Mouse (Mus musculus) heart, adult 2 months (tissue): ENCODE data around the gene Fli1. TPM values are rescaled to one million over a fixed set of nuclear protein-coding genes. Genes with fewer than 3 reads are reported as not detected.

ENCODE experiments used
- DNase-seq, 2 experiments: peaks; one replicate each; pipeline ENCODE4 v3.0.0; 2021
- H3K27ac ChIP-seq: fragments of 200-600 bp; 2 replicates; pipeline ENCODE4 v1.8.1; 2022
- H3K27me3 ChIP-seq: fragments of 200-500 bp; 2 replicates; pipeline ENCODE4 v1.6.1; 2012; ENCODE audit warnings: mild to moderate bottlenecking, low read length, inconsistent platforms, mixed read lengths; ENCODE audit not compliant: control insufficient read depth, insufficient read depth
- H3K36me3 ChIP-seq: fragments of 200-500 bp; 2 replicates; pipeline ENCODE4 v1.6.1; 2012; ENCODE audit warnings: low read length, inconsistent platforms; ENCODE audit not compliant: control insufficient read depth, insufficient read depth
- H3K4me1 ChIP-seq: fragments of 200-500 bp; 2 replicates; pipeline ENCODE4 v1.6.1; 2011; ENCODE audit warnings: low read length; ENCODE audit not compliant: control insufficient read depth, insufficient read depth
- H3K4me3 ChIP-seq: fragments of 200-600 bp; 2 replicates; pipeline ENCODE4 v1.8.1; 2022
- H3K79me2 ChIP-seq: fragments of 200-500 bp; replicated peaks from 2 replicates; pipeline ENCODE4 v1.6.1; 2012; ENCODE audit warnings: mild to moderate bottlenecking, inconsistent platforms, low read length, moderate library complexity, mixed read lengths; ENCODE audit not compliant: control insufficient read depth, insufficient read depth
- H3K9ac ChIP-seq: fragments of 200-500 bp; 2 replicates; pipeline ENCODE4 v1.6.1; 2012; ENCODE audit warnings: low read depth, mild to moderate bottlenecking, control low read depth, inconsistent platforms, low read length, mixed read lengths
- CTCF ChIP-seq: fragments of 200-600 bp; IDR thresholded peaks from 2 replicates; pipeline ENCODE4 v1.8.1; 2022; ENCODE audit warnings: antibody characterized with exemption, mild to moderate bottlenecking, moderate library complexity
- EP300 ChIP-seq: fragments of 200-500 bp; IDR thresholded peaks from 2 replicates; pipeline ENCODE4 v1.6.1; 2011; ENCODE audit warnings: low read depth, low read length, control low read depth; ENCODE audit not compliant: insufficient read depth
- POLR2A ChIP-seq: fragments of 200-500 bp; IDR thresholded peaks from 2 replicates; pipeline ENCODE4 v1.6.1; 2011; ENCODE audit warnings: mild to moderate bottlenecking, low read depth, low read length, control low read depth; ENCODE audit not compliant: insufficient read depth
- WGBS: fragments of 180-500 bp; shearing (Covaris S2); methylation state at CpG from one replicate; pipeline ENCODE4 v1.1.7; 2018; 5-methylcytosine and 5-hydroxymethylcytosine counted together
- intact Hi-C: fragments of 180-260 bp; cut with DNase I; formaldehyde crosslinking; loops from one replicate; pipeline ENCODE4 v1.15.1; 2025
- polyA plus RNA-seq: library from polyadenylated mRNA; depleted of rRNA; stranded (reverse); fragments of >200 nt; gene quantifications from 2 replicates; pipeline ENCODE4 v1.2.3, GENCODE M21; 2012
- total RNA-seq, 2 experiments: library from RNA; stranded (reverse); gene quantifications; 2 replicates each; pipeline ENCODE4 v1.2.3; 2021

Fli1 gene
- total and polyA plus RNA-seq, 3 experiments = 14.9 to 28.2 (median 23.5) TPM

- peaks cover 19% of the 10 kb centered on the region for H3K4me1 ChIP-seq
- H3K79me2 ChIP-seq = peaks cover 2% of the 10 kb centered on the region; the same call in 1 of the 2 replicates
- peak overlapping the region; percentile 29; the same call in 1 of the 2 replicates for H3K27ac ChIP-seq
- TF ChIP-seq CTCF (no peak), POLR2A (no peak), EP300 (no peak)
- intact Hi-C loops = no loop called here
- H3K36me3 ChIP-seq = peaks cover 16% of the 10 kb centered on the region
- H3K27me3 ChIP-seq = no peaks in the 10 kb centered on the region
- no peak overlapping the region for H3K9ac ChIP-seq
- no peak for DNase-seq
- 26% methylated on average over 2 of the region's 2 CpGs for WGBS
- no peak overlapping the region for H3K4me3 ChIP-seq
Measured at GRCm38 (mm10) chr9:32478087-32478486, 64.6 kb downstream of the Fli1 start.

- no peak overlapping the region for H3K27ac ChIP-seq
- H3K79me2 ChIP-seq = no peaks in the 10 kb centered on the region; the same call in 1 of the 2 replicates
- H3K27me3 ChIP-seq = no peaks in the 10 kb centered on the region
- no peak for TF ChIP-seq CTCF
- no peak for TF ChIP-seq POLR2A
- no peak for TF ChIP-seq EP300
- intact Hi-C loops = no loop called here
- H3K4me3 ChIP-seq = no peak overlapping the region
- 82% methylated on average over 10 of the region's 10 CpGs for WGBS
- no peak for DNase-seq
- H3K36me3 ChIP-seq = peaks cover 14% of the 10 kb centered on the region
- peaks cover 18% of the 10 kb centered on the region for H3K4me1 ChIP-seq
- H3K9ac ChIP-seq = no peak overlapping the region
Measured at GRCm38 (mm10) chr9:32476604-32477003, 66.1 kb downstream of the Fli1 start.

GRCm38 (mm10) chr9:32474621-32475390 lies 67.9 kb downstream of the Fli1 start:
- Histone ChIP-seq H3K27me3 (no peaks in the 10 kb centered on the region), H3K9ac (no peak overlapping the region), H3K27ac (no peak overlapping the region), H3K4me3 (no peak overlapping the region), H3K36me3 (peaks cover 13% of the 10 kb centered on the region), H3K4me1 (peaks cover 18% of the 10 kb centered on the region), H3K79me2 (no peaks in the 10 kb centered on the region)
- DNase-seq = peak in 1 of 2 experiments; percentile 55
- TF ChIP-seq POLR2A = no peak
- TF ChIP-seq CTCF = no peak
- no peak for TF ChIP-seq EP300
- intact Hi-C loops = no loop called here
- 56% methylated on average over 10 of the region's 10 CpGs for WGBS

DNA sequence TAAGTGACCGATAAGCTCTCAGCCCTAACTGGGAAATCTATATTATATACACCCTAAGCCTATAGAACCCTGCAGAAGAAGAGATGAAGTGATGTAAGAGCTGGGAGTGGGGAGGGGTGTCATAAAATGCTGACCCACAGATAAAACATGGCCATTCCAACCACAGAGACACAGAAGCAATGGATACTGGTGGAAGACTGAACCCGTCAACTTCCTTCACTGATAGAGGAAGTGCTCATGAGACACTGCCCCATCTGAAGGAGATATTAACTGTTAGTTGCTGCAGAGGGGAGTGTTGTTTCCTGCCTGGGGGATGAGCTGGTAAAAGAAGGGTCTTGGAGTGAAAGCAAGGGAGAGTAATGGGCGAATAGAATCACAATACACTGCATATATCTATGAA lies 70.3 kb downstream of the Fli1 start:
- Histone ChIP-seq H3K4me3 (no peak overlapping the region), H3K4me1 (peaks cover 16% of the 10 kb centered on the region), H3K9ac (no peak overlapping the region), H3K27me3 (no peaks in the 10 kb centered on the region), H3K27ac (no peak overlapping the region), H3K36me3 (peaks cover 12% of the 10 kb centered on the region), H3K79me2 (no peaks in the 10 kb centered on the region)
- 81% methylated on average over 3 of the region's 3 CpGs for WGBS
- TF ChIP-seq POLR2A = no peak
- no peak for TF ChIP-seq CTCF
- TF ChIP-seq EP300 = no peak
- no peak for DNase-seq
- intact Hi-C loops = no loop called here

- Histone ChIP-seq H3K27ac (no peak overlapping the region), H3K4me1 (peaks cover 16% of the 10 kb centered on the region), H3K4me3 (no peak overlapping the region), H3K36me3 (peaks cover 15% of the 10 kb centered on the region), H3K79me2 (no peaks in the 10 kb centered on the region), H3K9ac (no peak overlapping the region), H3K27me3 (no peaks in the 10 kb centered on the region)
- intact Hi-C loops = no loop called here
- DNase-seq = no peak
- 85% methylated on average over 8 of the region's 8 CpGs for WGBS
- TF ChIP-seq CTCF = no peak
- TF ChIP-seq EP300 = no peak
- TF ChIP-seq POLR2A = no peak
Measured at GRCm38 (mm10) chr9:32469123-32469751, 73.4 kb downstream of the Fli1 start.

- Histone ChIP-seq H3K4me1 (peaks cover 16% of the 10 kb centered on the region), H3K4me3 (no peak overlapping the region), H3K27ac (no peak overlapping the region), H3K9ac (no peak overlapping the region), H3K27me3 (no peaks in the 10 kb centered on the region), H3K36me3 (peaks cover 18% of the 10 kb centered on the region), H3K79me2 (no peaks in the 10 kb centered on the region)
- TF ChIP-seq EP300 (no peak), POLR2A (no peak), CTCF (no peak)
- intact Hi-C loops = no loop called here
- 61% methylated on average over 1 of the region's 1 CpGs for WGBS
- no peak for DNase-seq
Measured at GRCm38 (mm10) chr9:32468313-32468712, 74.3 kb downstream of the Fli1 start.
